Mouse (Mus musculus) erythroid progenitor cell, adult 5-6 weeks (primary cell): ENCODE results near the gene Dpysl5. TPM values are rescaled to one million over a fixed set of nuclear protein-coding genes. Genes with fewer than 3 reads are reported as not detected.

ENCODE experiments used
- ATAC-seq: replicated peaks from 2 replicates; pipeline ENCODE4 v1.8.0; 2016; ENCODE audit warnings: moderate number of reproducible peaks, mild to moderate bottlenecking, moderate TSS enrichment, inconsistent platforms; ENCODE audit not compliant: poor library complexity, low FRiP score, severe bottlenecking
- total RNA-seq, 2 experiments: library from RNA; stranded (forward) in 1 of 2; stranded (reverse) in 1 of 2; fragments of 150-400 nt in 1 of 2; fragments of 186-747, 209-891 nt in 1 of 2; gene quantifications; 2 replicates each; pipeline versions ENCODE4 v1.2.3 to v1.2.4; 2015 to 2017; ENCODE audit warnings: low replicate concordance in 2 of 2

The Dpysl5 gene
- total RNA-seq, 2 experiments from 2014 or later: not detected

DNA sequence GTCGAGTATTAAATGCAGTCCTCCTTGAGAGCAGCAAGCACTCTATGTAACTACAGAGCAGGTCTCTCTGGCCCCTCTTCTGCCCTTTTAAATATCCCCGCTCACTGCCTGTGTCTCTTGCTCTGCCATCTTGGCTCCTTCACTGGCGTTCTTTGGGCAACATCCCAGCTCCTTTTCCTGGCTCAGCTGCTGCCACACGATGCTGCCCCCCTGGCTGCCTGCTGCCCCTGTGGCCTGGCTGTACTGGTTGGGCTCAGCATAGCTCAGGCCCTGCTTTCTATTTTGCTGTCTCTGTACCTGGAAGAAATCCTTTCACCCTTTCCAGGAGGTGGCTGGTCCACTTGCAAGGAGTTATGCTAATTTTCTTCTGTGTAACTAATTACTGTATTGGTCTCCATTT is 41.8 kb downstream of the Dpysl5 start:
- no peak for ATAC-seq

DNA sequence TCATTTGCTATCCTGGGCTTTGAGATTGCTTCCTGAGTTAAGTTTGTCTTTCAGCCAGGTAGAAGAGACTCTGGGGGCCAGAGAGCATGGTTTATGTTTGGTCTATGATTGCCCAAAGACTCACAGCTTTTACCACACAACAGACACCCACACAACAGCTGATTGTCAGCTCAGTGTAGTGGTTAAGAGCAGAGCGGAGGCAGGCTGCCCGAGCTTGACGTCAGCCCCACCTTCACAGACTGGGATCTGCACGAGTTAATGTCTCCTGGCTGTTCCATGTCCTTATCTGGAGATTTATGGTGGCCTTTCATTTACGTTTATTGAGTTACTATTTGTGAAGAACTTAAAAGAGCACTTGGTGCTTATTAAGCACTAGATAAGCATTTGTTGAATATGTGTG is 43.9 kb downstream of the Dpysl5 start:
- no peak for ATAC-seq

DNA sequence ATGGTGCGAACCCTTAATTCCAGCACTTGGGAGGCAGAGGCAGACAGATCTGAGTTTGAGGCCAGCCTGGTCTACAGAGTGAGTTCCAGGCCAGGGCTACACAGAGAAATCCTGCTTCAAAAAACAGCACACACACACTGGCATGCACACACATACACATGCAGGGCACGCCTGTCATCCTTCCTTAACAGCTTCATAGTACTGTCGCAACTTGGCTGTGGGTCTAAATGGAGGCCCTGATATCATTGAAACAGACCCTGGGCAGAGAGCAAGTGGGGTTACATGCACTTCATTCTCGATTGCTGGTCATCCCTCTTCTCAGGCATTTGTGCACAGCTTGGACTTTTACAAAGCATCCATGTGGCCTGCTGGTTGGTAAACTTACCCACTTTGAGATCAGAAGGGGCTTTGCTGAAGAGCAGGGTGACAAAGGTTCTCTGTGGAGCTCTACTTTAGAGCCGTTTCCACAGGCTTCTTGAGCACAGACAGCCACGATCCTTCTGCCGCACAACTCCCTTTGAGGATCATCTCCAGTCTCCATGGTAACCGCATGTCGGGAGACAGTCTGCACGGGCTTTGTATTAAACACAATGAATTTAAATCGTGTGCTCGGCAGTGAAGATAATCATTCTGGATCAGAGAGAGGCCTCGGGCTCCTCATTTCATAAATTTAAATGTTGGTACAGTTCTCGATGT is 51.6 kb downstream of the Dpysl5 start:
- ATAC-seq: no peak

GRCm38 (mm10) chr5:30763511-30763830 is 52.1 kb downstream of the Dpysl5 start:
- ATAC-seq: no peak

DNA sequence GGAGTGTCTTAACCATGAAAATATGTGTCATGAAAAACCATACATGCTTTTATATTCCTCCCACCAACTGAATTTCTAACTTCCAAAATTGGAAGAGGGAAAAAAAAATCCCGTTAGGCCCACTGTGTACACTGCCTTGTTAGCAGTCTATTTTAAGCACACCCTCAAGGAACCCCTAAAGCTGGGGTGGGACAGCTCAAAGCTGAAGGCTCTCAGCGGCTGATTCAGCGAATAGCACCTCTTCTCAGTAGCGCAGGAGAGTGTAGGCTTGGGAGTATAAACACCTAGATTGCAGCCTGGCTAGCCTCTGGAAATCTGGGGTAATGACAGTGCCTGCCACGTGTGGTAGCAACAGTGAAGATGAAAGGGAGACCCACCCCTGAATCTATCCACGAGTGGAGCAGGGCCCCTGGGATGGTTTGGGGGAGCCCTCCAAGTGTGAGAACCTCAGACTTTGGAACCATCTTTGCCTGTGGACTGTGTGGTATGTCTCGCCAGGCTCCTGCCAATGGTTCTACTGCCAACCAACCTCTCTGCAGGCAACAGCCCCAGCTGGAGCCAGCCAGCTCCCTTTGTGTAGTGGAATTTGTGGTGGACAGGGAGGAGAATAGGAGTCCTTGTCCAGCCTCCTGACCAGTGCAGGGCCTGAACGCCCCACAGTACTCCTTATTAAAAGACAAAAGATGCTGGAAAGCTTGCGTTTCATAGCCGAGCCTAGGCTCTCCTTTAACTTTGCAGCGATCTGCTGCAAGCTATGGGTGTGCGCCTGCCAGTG is 54.4 kb downstream of the Dpysl5 start:
- ATAC-seq: no peak

DNA sequence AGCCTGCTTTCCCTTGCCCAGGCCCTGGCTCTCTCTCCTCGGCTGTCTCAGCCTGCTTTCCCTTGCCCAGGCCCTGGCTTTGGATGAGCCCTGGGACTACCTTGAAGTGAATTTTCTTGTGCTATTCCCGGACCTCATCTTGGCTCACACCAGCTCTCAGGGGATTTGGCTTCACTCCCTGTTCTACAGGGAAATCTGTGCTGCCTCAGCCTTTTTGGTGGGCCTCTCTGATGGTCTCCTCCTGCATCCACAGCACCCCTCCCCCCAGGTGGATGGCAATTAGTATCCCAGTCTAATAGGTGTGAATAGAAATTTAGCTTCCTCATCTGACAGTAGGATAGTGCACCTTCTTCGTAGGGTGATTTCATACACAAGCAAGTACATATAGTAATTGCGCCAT is 56.7 kb downstream of the Dpysl5 start:
- no peak for ATAC-seq

GRCm38 (mm10) chr5:30768598-30768997 is 57.2 kb downstream of the Dpysl5 start:
- ATAC-seq: no peak

DNA sequence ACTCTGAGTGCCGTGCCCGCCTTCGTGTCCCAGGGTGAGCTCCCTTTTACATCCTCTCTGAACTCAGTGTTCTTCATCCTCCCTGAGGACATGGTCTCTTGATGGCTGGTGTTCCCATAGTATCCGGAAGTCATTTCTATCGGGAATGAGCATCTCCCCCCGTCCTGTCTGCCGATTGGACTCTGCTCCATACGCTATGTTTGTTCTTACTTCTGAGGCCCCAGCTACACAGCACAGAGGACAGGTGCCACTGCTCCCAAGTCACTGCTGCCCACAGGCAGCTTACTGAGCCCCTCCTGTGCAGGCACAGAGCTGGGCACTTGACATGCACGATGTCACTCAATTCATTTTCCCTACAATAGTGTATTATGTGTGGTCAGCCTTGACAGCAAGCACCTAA is 57.7 kb downstream of the Dpysl5 start:
- no peak for ATAC-seq

GRCm38 (mm10) chr5:30774601-30775371 is 63.4 kb downstream of the Dpysl5 start:
- ATAC-seq: peak; percentile 56

GRCm38 (mm10) chr5:30780699-30781098 is 69.3 kb downstream of the Dpysl5 start:
- no peak for ATAC-seq

DNA sequence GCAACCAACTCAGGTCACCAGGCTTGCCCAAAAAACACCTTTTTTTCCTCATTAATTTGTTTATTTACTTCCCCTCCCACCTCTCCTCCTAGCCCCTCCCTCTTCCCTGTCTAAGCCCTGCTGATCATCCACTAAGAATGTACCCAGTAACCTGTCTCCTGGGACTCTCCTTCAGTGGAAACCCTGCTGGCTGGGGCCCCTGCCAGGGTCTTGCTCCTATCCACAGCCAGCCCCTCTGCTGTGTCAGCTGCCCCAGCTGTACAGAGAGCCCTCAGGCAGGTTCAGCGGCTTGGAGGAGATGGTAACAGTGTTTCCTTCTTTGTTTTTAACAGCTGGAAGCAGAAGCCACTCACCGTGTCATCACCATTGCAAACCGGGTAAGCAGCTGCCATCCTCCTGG is 69.8 kb downstream of the Dpysl5 start:
- ATAC-seq: no peak

- ATAC-seq: no peak
Measured at GRCm38 (mm10) chr5:30787381-30787780, 76.0 kb downstream of the Dpysl5 start.

DNA sequence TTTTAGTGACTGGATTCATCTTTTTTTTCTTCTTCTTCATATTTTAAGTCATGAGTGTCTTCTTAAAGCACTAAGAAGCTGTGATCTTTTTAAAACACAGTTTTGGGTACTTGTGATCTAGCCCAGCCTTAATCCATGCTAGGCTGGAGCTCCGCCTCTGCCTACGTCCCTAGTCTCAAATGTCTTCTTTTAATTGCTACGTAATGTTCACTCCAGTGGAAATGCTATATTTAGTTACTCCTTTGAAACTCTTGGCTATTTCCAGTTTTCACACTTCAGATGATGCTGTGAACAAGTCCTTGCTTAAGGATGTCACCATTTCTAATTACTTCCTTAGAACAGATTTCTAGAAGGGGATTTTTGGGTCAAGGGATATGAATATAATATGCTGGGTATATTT is 78.7 kb downstream of the Dpysl5 start:
- ATAC-seq: no peak

GRCm38 (mm10) chr5:30796125-30796524 is 84.8 kb downstream of the Dpysl5 start:
- peak; percentile 59 for ATAC-seq

GRCm38 (mm10) chr5:30797482-30797881 is 86.1 kb downstream of the Dpysl5 start:
- ATAC-seq: peak; percentile 89

GRCm38 (mm10) chr5:30797982-30798381 is 86.6 kb downstream of the Dpysl5 start:
- peak; percentile 21; the same call in 1 of the 2 replicates for ATAC-seq

DNA sequence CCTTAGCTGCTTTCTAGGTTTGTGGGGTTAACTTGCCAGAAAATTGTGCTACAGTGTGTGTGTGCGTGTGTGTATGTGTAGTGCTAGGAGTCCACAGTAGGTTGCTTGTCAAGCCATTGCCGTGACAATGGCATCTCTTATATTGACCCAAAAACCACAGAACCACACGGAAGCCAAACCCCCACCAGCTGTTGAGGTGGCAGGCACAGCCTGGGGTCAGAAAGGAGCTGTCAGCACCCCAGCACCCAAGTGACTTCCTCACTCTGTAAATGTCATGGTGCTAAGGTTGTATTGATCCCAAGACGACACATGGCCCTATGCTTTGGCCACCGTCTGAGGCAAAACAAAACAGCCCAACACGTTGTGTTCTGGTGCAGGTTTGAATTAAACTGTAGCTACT is 87.6 kb downstream of the Dpysl5 start:
- no peak for ATAC-seq

DNA sequence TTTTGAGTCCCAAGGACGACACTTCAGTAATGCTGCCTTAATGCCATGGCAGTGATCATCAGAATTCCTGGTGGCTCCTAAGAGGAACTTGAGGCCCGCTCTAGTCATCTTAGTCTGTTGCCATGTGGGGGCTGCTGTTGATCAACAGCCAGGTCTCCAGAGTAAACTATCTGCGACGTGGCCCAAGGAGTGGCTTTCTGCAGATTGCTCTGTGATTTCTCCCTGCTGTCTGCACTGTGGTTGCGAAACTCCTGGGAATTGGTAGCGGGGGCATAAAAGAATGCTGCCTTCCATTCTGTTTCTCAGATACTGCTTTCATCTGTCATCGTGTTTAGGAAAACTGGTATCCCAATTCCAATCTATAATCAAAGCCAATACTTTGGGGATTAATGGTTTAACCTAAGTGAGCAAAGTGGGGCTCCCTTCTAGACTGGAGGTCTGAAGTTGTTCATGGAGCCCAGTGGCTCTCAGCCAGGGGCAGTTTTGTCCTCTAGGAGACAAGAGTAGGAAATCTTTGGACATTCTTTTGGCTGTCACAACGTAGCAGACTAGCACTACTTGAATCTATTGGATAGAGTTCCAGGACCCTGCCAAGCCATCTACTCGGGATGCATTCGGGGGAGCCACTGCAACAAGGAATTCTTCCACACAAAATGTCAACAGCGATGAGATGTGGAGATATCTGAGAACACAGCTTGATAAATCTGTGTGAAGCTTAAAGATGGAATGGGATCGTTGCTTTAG is 91.5 kb downstream of the Dpysl5 start:
- ATAC-seq: no peak

GRCm38 (mm10) chr5:30806106-30806505 is 94.7 kb downstream of the Dpysl5 start:
- peak; percentile 84 for ATAC-seq
